Mouse (Mus musculus) liver, postnatal 0 days (tissue): ENCODE measurements around the gene AC129217.1.

Source experiments
- CTCF ChIP-seq: sonication (generic); IDR thresholded peaks from 2 replicates; pipeline ENCODE4 v1.5.1; 2016; ENCODE audit warnings: antibody characterized with exemption, low read depth
- EP300 ChIP-seq: IDR thresholded peaks from 2 replicates; pipeline ENCODE4 v1.6.1; 2016; ENCODE audit warnings: antibody characterized with exemption, low read depth, mild to moderate bottlenecking

DNA sequence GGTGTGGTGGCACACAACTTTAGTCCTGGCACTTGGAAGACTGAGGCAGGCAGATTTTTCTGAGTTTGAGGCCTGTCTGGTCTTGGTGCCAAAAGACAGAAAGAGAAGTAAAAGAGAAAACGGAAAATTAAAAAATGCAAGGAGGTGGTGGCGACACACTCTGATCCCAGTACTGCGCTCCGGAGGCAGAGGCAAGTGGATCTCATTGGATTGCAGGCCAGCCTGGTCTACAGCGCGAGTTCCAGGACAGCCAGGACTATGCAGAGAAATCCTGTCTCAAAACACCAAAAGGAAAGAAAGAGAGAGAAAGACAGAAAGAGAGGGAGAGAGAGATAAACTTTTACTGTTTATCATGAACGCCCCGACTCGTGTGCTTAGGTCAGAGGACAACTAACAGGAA is 41.3 kb downstream of the AC129217.1 start:
- no peak for TF ChIP-seq CTCF
- no peak for TF ChIP-seq EP300
